Mouse (Mus musculus) midbrain, embryonic 11.5 days (tissue): ENCODE data around the gene Stx8. TPM values are rescaled to one million over a fixed set of nuclear protein-coding genes. Genes with fewer than 3 reads are reported as not detected.
A peak's percentile ranks its signal among the peaks of the same experiment; 100 is the strongest.

Source experiments
- ATAC-seq: fragments of 200-750 bp; cut with Nextera tagmentation; 2 replicates; pipeline ENCODE4 v1.8.0; 2017; ENCODE audit warnings: moderate TSS enrichment, moderate library complexity; ENCODE audit not compliant: low FRiP score
- DNase-seq: peaks from one replicate; pipeline ENCODE4 v3.0.0; 2015; ENCODE audit warnings: low spot score; ENCODE audit errors: missing footprints
- H3K27ac ChIP-seq: fragments of 300-500 bp; sonication (generic); 2 replicates; pipeline ENCODE4 v1.5.1; 2014; ENCODE audit warnings: low read depth, low read length
- H3K27me3 ChIP-seq: fragments of 300-500 bp; sonication (generic); 2 replicates; pipeline ENCODE4 v1.6.1; 2014; ENCODE audit warnings: mild to moderate bottlenecking, low read length, moderate library complexity, mixed read lengths; ENCODE audit not compliant: control insufficient read depth, insufficient read depth
- H3K36me3 ChIP-seq: fragments of 300-500 bp; sonication (generic); 2 replicates; pipeline ENCODE4 v1.6.1; 2014; ENCODE audit warnings: mild to moderate bottlenecking, low read length, moderate library complexity, mixed read lengths; ENCODE audit not compliant: control insufficient read depth, insufficient read depth
- H3K4me1 ChIP-seq: fragments of 300-500 bp; sonication (generic); 2 replicates; pipeline ENCODE4 v1.6.1; 2014; ENCODE audit warnings: low read length; ENCODE audit not compliant: control insufficient read depth, insufficient read depth
- H3K4me2 ChIP-seq: fragments of 300-500 bp; sonication (generic); 2 replicates; pipeline ENCODE4 v1.6.1; 2014; ENCODE audit warnings: mild to moderate bottlenecking, moderate library complexity
- H3K4me3 ChIP-seq: fragments of 300-500 bp; sonication (generic); 2 replicates; pipeline ENCODE4 v1.5.1; 2014; ENCODE audit warnings: low read depth, low read length
- H3K9ac ChIP-seq: fragments of 300-500 bp; sonication (generic); 2 replicates; pipeline ENCODE4 v1.6.1; 2014; ENCODE audit warnings: low read length
- H3K9me3 ChIP-seq: fragments of 300-500 bp; sonication (generic); 2 replicates; pipeline ENCODE4 v1.6.1; 2016; ENCODE audit warnings: low read length; ENCODE audit not compliant: control insufficient read depth
- WGBS: fragments of 180-500 bp; shearing (Covaris S2); extraction: QIAGEN DNeasy Blood & Tissue Kit; methylation state at CpG from one replicate; pipeline ENCODE4 v1.1.7; 2014; 5-methylcytosine and 5-hydroxymethylcytosine counted together
- polyA plus RNA-seq: library from polyadenylated mRNA; unstranded; fragments of >200 nt; fragmentation: Nextera tagmentation; extraction: Ambion mirVana; gene quantifications from 2 replicates; pipeline ENCODE4 v1.2.1, GENCODE M21; 2014

Stx8 gene
- polyA plus RNA-seq, 1 experiment from 2014 or later: 55.3 TPM

DNA sequence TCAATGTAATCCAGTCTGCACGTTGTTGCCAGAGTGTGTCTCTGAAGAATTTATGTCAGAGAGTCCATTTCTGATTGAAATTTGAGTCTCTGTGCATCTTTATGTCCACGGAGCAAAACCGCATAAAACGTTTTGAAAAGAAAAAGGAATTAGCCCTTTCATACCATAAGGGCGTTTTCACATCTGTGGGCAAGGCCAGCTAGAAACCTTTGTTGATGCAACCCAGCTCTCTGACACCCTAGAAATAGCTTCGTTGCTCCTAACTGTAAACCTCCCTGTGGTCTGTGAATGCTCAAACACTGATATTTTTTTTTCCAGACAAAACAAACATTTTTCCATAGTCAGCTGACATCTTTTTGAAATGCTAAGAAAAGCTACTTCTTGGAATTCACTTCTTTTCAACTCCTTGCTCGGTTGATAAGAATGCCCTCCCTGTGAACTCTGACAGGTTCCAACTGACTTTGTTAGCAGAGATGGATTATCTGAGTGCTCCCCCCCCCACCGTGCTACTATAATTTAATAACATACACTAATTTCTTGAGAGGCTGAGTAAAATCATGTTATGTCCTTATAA, 40.3 kb downstream of the Stx8 start:
- DNase-seq (peak; percentile 89), ATAC-seq (no peak)
- Histone ChIP-seq H3K27me3 (no peaks in the 10 kb centered on the region), H3K36me3 (no peaks in the 10 kb centered on the region), H3K4me3 (no peak overlapping the region), H3K4me2 (no peak overlapping the region), H3K9me3 (no peaks in the 10 kb centered on the region), H3K27ac (no peak overlapping the region), H3K4me1 (peaks cover 21% of the 10 kb centered on the region), H3K9ac (no peak overlapping the region)
- 34% methylated on average over 8 of the region's 8 CpGs for WGBS

- no peak overlapping the region for H3K4me2 ChIP-seq
- no peaks in the 10 kb centered on the region for H3K9me3 ChIP-seq
- no peak overlapping the region for H3K4me3 ChIP-seq
- H3K27ac ChIP-seq: peak overlapping the region; percentile 42; the same call in 1 of the 2 replicates
- no peak for DNase-seq
- no peaks in the 10 kb centered on the region for H3K36me3 ChIP-seq
- no peak overlapping the region for H3K9ac ChIP-seq
- peaks cover 21% of the 10 kb centered on the region for H3K4me1 ChIP-seq
- no peaks in the 10 kb centered on the region for H3K27me3 ChIP-seq
- ATAC-seq: no peak
- 44% methylated on average over 6 of the region's 6 CpGs for WGBS
Measured at GRCm38 (mm10) chr11:68007645-68008044, 41.7 kb downstream of the Stx8 start.

DNA sequence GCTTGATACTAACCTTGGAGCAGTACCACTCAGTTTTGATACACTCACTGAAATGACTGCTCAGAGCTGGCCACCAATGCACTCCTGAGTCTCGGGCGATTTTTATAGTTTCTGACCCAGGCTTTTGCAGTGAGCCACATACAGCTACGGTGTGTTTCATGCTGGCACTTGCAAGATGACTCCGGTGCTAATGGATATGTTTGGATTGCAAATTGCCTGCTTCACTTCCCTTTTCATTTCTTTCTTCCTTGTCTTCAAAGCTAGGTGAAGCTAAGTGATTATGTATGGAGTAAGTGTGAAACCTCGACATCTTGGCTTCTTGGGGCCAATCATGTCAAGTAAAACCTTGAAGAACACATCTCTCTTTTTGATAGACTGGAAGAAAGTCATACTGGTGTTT, 43.4 kb downstream of the Stx8 start:
- WGBS: 87% methylated on average over 5 of the region's 5 CpGs
- no peaks in the 10 kb centered on the region for H3K27me3 ChIP-seq
- H3K4me3 ChIP-seq: no peak overlapping the region
- no peak overlapping the region for H3K9ac ChIP-seq
- H3K4me2 ChIP-seq: no peak overlapping the region
- no peaks in the 10 kb centered on the region for H3K36me3 ChIP-seq
- DNase-seq: no peak
- no peak overlapping the region for H3K27ac ChIP-seq
- no peaks in the 10 kb centered on the region for H3K9me3 ChIP-seq
- no peak for ATAC-seq
- peaks cover 21% of the 10 kb centered on the region for H3K4me1 ChIP-seq

GRCm38 (mm10) chr11:68012207-68012606, 46.2 kb downstream of the Stx8 start:
- DNase-seq (no peak), ATAC-seq (no peak)
- Histone ChIP-seq H3K36me3 (no peaks in the 10 kb centered on the region), H3K4me1 (peaks cover 11% of the 10 kb centered on the region), H3K4me2 (no peak overlapping the region), H3K9ac (no peak overlapping the region), H3K27ac (no peak overlapping the region), H3K27me3 (no peaks in the 10 kb centered on the region), H3K4me3 (no peak overlapping the region), H3K9me3 (no peaks in the 10 kb centered on the region)
- 90% methylated on average over 7 of the region's 7 CpGs for WGBS

DNA sequence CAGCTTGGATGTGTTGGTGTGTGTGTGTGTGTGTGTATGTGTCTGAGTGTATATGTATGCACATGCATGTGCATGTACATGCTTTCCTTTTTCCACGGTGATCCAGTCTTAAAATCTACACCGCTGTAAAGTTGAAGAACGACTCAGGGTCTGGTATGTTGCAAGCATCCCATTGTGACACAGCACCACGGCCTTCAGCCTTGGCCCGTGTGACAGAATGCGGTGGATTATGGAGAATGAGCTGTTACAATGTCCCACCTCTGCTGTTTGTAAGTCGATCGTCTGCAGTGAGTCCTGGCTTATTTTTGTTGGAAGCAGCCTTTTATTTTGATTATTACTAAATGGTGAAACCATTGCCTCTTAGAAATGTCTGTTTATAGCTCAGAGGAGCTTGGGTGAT, 52.2 kb downstream of the Stx8 start:
- Histone ChIP-seq H3K27me3 (no peaks in the 10 kb centered on the region), H3K9ac (no peak overlapping the region), H3K4me3 (no peak overlapping the region), H3K36me3 (no peaks in the 10 kb centered on the region), H3K4me2 (no peak overlapping the region), H3K4me1 (no peaks in the 10 kb centered on the region), H3K27ac (no peak overlapping the region), H3K9me3 (no peaks in the 10 kb centered on the region)
- no peak for ATAC-seq
- WGBS: 87% methylated on average over 8 of the region's 8 CpGs
- no peak for DNase-seq

DNA sequence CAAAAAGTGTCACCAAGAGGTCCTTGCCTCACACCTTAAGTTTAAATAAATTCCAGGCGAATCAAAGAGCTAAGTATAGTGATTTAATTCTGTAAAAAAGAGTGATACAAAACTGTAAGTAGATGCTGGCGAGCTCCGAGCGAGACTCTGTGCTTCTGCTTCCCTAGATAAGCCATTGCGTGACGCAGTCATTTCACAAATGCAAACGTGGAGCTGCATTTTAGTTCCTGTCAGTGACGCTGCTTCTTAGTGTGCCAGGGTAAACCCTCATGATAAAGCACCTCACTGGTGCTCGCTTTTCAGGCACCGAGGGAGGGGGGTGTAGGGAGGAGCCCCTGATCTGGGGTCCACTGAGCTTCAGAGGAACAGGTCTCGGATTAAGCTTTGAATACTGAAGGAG, 53.2 kb downstream of the Stx8 start:
- Histone ChIP-seq H3K27ac (no peak overlapping the region), H3K4me3 (no peak overlapping the region), H3K27me3 (no peaks in the 10 kb centered on the region), H3K4me2 (no peak overlapping the region), H3K9ac (no peak overlapping the region), H3K9me3 (no peaks in the 10 kb centered on the region), H3K4me1 (no peaks in the 10 kb centered on the region), H3K36me3 (no peaks in the 10 kb centered on the region)
- ATAC-seq (no peak), DNase-seq (no peak)
- WGBS: 77% methylated on average over 11 of the region's 11 CpGs

DNA sequence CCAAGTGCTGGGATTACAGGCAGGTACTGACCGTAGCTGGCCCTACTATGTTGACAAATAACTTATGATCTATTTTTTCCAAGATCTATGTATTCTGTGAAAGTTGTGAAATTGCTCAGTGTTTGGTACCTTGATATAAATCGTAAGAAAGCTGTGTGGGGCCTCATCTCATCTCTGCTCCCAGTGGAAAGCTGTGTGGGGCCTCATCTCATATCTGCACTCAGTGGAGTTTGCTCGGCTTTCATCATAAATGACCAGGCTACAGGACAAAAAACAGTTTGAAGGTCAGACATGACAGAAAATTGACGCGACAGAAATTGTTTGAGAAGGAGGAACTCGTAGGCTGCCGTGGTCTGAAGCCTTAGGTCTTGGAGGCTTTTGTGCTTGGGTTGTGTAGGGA, 56.0 kb downstream of the Stx8 start:
- H3K4me3 ChIP-seq: no peak overlapping the region
- no peaks in the 10 kb centered on the region for H3K9me3 ChIP-seq
- H3K4me2 ChIP-seq: no peak overlapping the region
- DNase-seq (no peak), ATAC-seq (no peak)
- H3K27ac ChIP-seq: no peak overlapping the region
- no peak overlapping the region for H3K9ac ChIP-seq
- 90% methylated on average over 7 of the region's 7 CpGs for WGBS
- no peaks in the 10 kb centered on the region for H3K27me3 ChIP-seq
- H3K4me1 ChIP-seq: no peaks in the 10 kb centered on the region
- H3K36me3 ChIP-seq: no peaks in the 10 kb centered on the region

GRCm38 (mm10) chr11:68022895-68023294, 56.9 kb downstream of the Stx8 start:
- Histone ChIP-seq H3K9ac (no peak overlapping the region), H3K4me2 (no peak overlapping the region), H3K36me3 (no peaks in the 10 kb centered on the region), H3K27ac (no peak overlapping the region), H3K4me1 (no peaks in the 10 kb centered on the region), H3K27me3 (no peaks in the 10 kb centered on the region), H3K9me3 (no peaks in the 10 kb centered on the region), H3K4me3 (no peak overlapping the region)
- 82% methylated on average over 5 of the region's 5 CpGs for WGBS
- DNase-seq: no peak
- ATAC-seq: no peak

DNA sequence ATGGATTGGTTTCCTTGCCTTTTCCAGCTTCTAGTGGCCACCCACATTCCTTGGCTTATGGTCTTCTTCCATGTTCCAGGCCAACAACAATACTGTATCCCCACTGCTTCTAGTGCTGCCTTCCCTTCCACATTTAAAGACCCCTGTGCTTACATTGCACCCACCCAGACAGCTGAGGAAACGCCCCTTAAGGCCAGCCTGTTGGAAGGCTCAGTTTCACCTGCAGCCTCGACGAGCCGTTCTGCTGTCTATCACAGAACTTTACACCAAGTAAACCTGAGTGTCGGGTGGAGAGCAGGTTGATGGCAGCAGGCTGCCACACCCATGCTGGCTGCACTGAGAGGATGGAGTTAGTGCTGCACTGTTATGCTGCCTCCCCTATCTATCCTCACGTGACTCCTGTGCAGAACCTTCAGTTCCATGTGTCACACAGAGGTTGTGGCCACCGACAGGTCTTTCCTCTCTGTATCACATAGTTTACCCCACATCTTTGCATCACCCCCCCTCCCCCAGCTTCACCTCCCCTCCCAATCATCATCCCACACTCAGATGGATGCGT, 57.9 kb downstream of the Stx8 start:
- no peaks in the 10 kb centered on the region for H3K27me3 ChIP-seq
- no peak for DNase-seq
- WGBS: 88% methylated on average over 8 of the region's 8 CpGs
- H3K9ac ChIP-seq: no peak overlapping the region
- H3K4me1 ChIP-seq: no peaks in the 10 kb centered on the region
- H3K9me3 ChIP-seq: no peaks in the 10 kb centered on the region
- H3K4me3 ChIP-seq: no peak overlapping the region
- no peak overlapping the region for H3K4me2 ChIP-seq
- no peaks in the 10 kb centered on the region for H3K36me3 ChIP-seq
- ATAC-seq: no peak
- H3K27ac ChIP-seq: no peak overlapping the region
